Mouse (Mus musculus) liver, embryonic 14.5 days (tissue): Measurements from ENCODE around the gene Dgkk. TPM values are rescaled to one million over a fixed set of nuclear protein-coding genes. Genes with fewer than 3 reads are reported as not detected.
"Not testable (repeated sequence)": the region's sequence is repeated elsewhere in the genome, so short reads cannot be mapped to it uniquely, and the experiment has no call there.

Source experiments
- ATAC-seq: fragments of 200-750 bp; cut with Nextera tagmentation; 2 replicates; pipeline ENCODE4 v1.8.0; 2017; ENCODE audit warnings: moderate number of reproducible peaks, mild to moderate bottlenecking, moderate library complexity; ENCODE audit not compliant: insufficient read depth
- DNase-seq, 3 experiments: peaks; one replicate each; pipeline ENCODE4 v3.0.0-alpha.2; 2012 to 2013; ENCODE audit warnings: low read depth in 3 of 3, low spot score in 3 of 3
- H3K27ac ChIP-seq: fragments of 300-500 bp; sonication (generic); 2 replicates; pipeline ENCODE4 v1.5.1; 2014; ENCODE audit warnings: moderate library complexity, mild to moderate bottlenecking, control low read depth, inconsistent platforms
- H3K27me3 ChIP-seq: fragments of 300-500 bp; sonication (generic); 2 replicates; pipeline ENCODE4 v1.6.1; 2014; ENCODE audit warnings: mild to moderate bottlenecking, low read length, moderate library complexity; ENCODE audit not compliant: control insufficient read depth, insufficient read depth
- H3K36me3 ChIP-seq: fragments of 300-500 bp; sonication (generic); replicated peaks from 2 replicates; pipeline ENCODE4 v1.6.1; 2014; ENCODE audit warnings: low read depth; ENCODE audit not compliant: control insufficient read depth, insufficient read depth
- H3K4me1 ChIP-seq, 2 experiments: fragments of 200-500 bp in 1 of 2; fragments of 300-500 bp in 1 of 2; sonication (generic) in 1 of 2; replicated peaks; 2 replicates each; pipeline ENCODE4 v1.6.1; 2012 to 2014; ENCODE audit warnings: antibody characterized with exemption in 1 of 2, inconsistent platforms in 1 of 2, low read length in 1 of 2; ENCODE audit not compliant: control insufficient read depth in 2 of 2, insufficient read depth in 2 of 2
- H3K4me2 ChIP-seq: fragments of 300-500 bp; sonication (generic); 2 replicates; pipeline ENCODE4 v1.6.1; 2014; ENCODE audit warnings: low read depth, mild to moderate bottlenecking, control low read depth, moderate library complexity
- H3K4me3 ChIP-seq, 2 experiments: fragments of 200-500 bp in 1 of 2; fragments of 300-500 bp in 1 of 2; sonication (generic) in 1 of 2; 2 replicates each; pipeline ENCODE4 v1.5.1; 2012 to 2014; ENCODE audit warnings: low read depth in 2 of 2, low read length in 2 of 2, mild to moderate bottlenecking in 2 of 2, control low read depth in 1 of 2, inconsistent platforms in 1 of 2, moderate library complexity in 1 of 2; ENCODE audit not compliant: insufficient read depth in 1 of 2
- H3K9ac ChIP-seq: fragments of 300-500 bp; sonication (generic); replicated peaks from 2 replicates; pipeline ENCODE4 v1.6.1; 2014; ENCODE audit warnings: mild to moderate bottlenecking, control low read depth, moderate library complexity
- H3K9me3 ChIP-seq: fragments of 300-500 bp; sonication (generic); 2 replicates; pipeline ENCODE4 v1.6.1; 2016; ENCODE audit warnings: low read length, mixed read lengths; ENCODE audit not compliant: control insufficient read depth
- CTCF ChIP-seq: IDR thresholded peaks from 2 replicates; pipeline ENCODE4 v1.5.1; 2016; ENCODE audit warnings: antibody characterized with exemption, low read depth, control low read depth
- EP300 ChIP-seq: IDR thresholded peaks from 2 replicates; pipeline ENCODE4 v1.6.1; 2016; ENCODE audit warnings: antibody characterized with exemption, low read depth
- WGBS: fragments of 180-500 bp; shearing (Covaris S2); extraction: QIAGEN DNeasy Blood & Tissue Kit; methylation state at CpG from one replicate; pipeline ENCODE4 v1.1.7; 2014; ENCODE audit not compliant: insufficient replicate concordance; 5-methylcytosine and 5-hydroxymethylcytosine counted together
- polyA plus RNA-seq, 2 experiments: library from polyadenylated mRNA; depleted of rRNA in 1 of 2; stranded (reverse) in 1 of 2; unstranded in 1 of 2; fragments of >200 nt; fragmentation: Nextera tagmentation in 1 of 2; extraction: Ambion mirVana in 1 of 2; gene quantifications; 2 replicates each; pipeline versions ENCODE4 v1.2.1 to v1.2.3; 2012 to 2014

Gene Dgkk
- 0.17 and 0.21 TPM in 2 replicates for polyA plus RNA-seq (2012; rRNA removed)
- polyA plus RNA-seq (2014; fragmentation: Nextera tagmentation; extraction: Ambion mirVana): 0.11 and 0.23 TPM in 2 replicates

- not testable (repeated sequence) for H3K9me3 ChIP-seq, DNase-seq, H3K36me3 ChIP-seq, H3K27me3 ChIP-seq, ATAC-seq, H3K27ac ChIP-seq, H3K9ac ChIP-seq, H3K4me1 ChIP-seq, H3K4me3 ChIP-seq
- 13% methylated on average over 22 of the region's 30 CpGs for WGBS
- H3K4me2 ChIP-seq: 0 out of 2 replicates have a peak within 1 kb of the TSS, but pooled peaks have one; percentile 20
Measured at GRCm38 (mm10) chrX:6779006-6779405, at the start of gene Dgkk. Dgkk (plus strand) TSS chrX:6779306.

GRCm38 (mm10) chrX:6733998-6734397 is 45.1 kb upstream of the Dgkk start:
- no peak overlapping the region for H3K27ac ChIP-seq
- H3K27me3 ChIP-seq: no peaks in the 10 kb centered on the region
- H3K4me2 ChIP-seq: no peak overlapping the region
- no peak overlapping the region for H3K9ac ChIP-seq
- ATAC-seq (no peak), DNase-seq (no peak)
- H3K36me3 ChIP-seq: no peaks in the 10 kb centered on the region
- 45% methylated on average over 3 of the region's 3 CpGs for WGBS
- no peaks in the 10 kb centered on the region for H3K4me1 ChIP-seq
- H3K4me3 ChIP-seq: no peak overlapping the region
- no peaks in the 10 kb centered on the region for H3K9me3 ChIP-seq
- no peak for TF ChIP-seq EP300
- no peak for TF ChIP-seq CTCF

GRCm38 (mm10) chrX:6750714-6751113 is 28.4 kb upstream of the Dgkk start:
- Histone ChIP-seq H3K9ac (no peak overlapping the region), H3K27ac (no peak overlapping the region), H3K4me3 (no peak overlapping the region), H3K4me2 (no peak overlapping the region), H3K36me3 (no peaks in the 10 kb centered on the region), H3K9me3 (no peaks in the 10 kb centered on the region), H3K27me3 (no peaks in the 10 kb centered on the region), H3K4me1 (no peaks in the 10 kb centered on the region)
- no peak for DNase-seq
- no peak for ATAC-seq
- no peak for TF ChIP-seq CTCF
- TF ChIP-seq EP300: no peak
- 26% methylated on average over 1 of the region's 1 CpGs for WGBS

GRCm38 (mm10) chrX:6751549-6752047 is 27.5 kb upstream of the Dgkk start:
- Histone ChIP-seq H3K4me2 (no peak overlapping the region), H3K36me3 (no peaks in the 10 kb centered on the region), H3K9me3 (no peaks in the 10 kb centered on the region), H3K4me3 (no peak overlapping the region), H3K9ac (no peak overlapping the region), H3K27me3 (no peaks in the 10 kb centered on the region), H3K27ac (no peak overlapping the region), H3K4me1 (no peaks in the 10 kb centered on the region)
- DNase-seq: no peak
- no peak for ATAC-seq
- 47% methylated on average over 6 of the region's 6 CpGs for WGBS
- TF ChIP-seq CTCF (no peak), EP300 (no peak)

- Histone ChIP-seq H3K9ac (no peak overlapping the region), H3K4me1 (no peaks in the 10 kb centered on the region), H3K27me3 (peaks cover 9% of the 10 kb centered on the region), H3K36me3 (no peaks in the 10 kb centered on the region), H3K27ac (no peak overlapping the region), H3K4me3 (no peak overlapping the region), H3K9me3 (no peaks in the 10 kb centered on the region), H3K4me2 (no peak overlapping the region)
- ATAC-seq (no peak), DNase-seq (no peak)
- 12% methylated on average over 13 of the region's 13 CpGs for WGBS
- no peak for TF ChIP-seq CTCF
- no peak for TF ChIP-seq EP300
Measured at GRCm38 (mm10) chrX:6777489-6778249, 1.4 kb upstream of the Dgkk start.
